Mouse (Mus musculus) layer of hippocampus, adult 9-11 months (tissue): Measurements from ENCODE around the gene Scand1.

Experiments used
- DNase-seq: peaks from one replicate; pipeline ENCODE4 v3.0.0; 2022

Scand1 gene

DNA sequence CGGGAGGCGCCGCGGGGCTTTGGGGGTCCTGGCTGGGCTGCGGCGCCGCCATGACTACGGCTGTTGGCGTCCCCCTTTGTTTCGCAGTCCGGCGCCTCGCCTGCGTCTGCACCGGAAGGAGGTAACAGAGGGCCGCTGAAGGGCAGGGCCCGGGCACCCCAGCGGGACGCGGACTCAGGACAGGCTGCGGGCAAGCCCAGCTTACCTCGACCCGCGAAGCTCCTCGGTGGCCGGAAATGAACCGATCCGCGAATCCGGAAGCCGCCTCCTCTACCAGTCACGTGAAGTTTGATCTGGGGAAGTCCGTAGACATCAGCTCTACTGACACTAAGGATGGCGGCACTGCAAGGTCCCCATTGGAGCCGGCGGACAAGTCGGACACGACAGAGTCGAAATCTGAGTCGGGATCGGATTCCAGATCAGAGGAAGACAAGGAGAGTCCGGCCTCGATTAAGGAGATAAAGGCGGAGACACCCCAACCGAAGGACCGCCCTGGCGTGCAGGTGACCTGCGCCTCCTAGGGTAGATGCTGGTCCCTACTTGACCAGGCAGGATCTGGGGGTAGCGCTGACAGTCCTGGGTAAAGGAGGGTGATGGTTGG, at the start of gene Scand1, which contains the start of gene Cnbd2:
Scand1 (minus strand) TSS at position 408 of the 601 bp plus-strand sequence.
Cnbd2 (plus strand) TSS at position 3 of the 601 bp plus-strand sequence.
- DNase-seq: peak; percentile 81

DNA sequence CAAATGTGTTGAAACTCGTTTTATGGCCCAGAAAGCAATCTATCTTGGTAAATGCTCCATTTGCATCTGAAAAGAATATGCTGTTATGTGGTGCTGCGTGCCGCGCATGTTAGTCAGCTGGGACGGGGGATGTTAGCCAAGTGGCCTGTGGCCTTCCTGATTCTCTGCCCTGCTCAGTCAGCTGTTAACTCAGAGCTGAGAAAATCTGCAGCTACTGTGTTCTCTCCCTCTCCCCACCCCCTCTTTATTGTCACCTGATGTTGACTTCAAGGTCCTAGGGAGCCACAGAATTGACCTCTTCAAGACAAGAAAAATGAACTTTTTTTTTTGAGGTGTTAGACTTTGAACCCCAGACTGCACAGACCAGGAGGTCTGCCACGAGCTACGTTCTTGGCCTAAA, 43.5 kb upstream of the Scand1 start:
- DNase-seq: peak; percentile 51

DNA sequence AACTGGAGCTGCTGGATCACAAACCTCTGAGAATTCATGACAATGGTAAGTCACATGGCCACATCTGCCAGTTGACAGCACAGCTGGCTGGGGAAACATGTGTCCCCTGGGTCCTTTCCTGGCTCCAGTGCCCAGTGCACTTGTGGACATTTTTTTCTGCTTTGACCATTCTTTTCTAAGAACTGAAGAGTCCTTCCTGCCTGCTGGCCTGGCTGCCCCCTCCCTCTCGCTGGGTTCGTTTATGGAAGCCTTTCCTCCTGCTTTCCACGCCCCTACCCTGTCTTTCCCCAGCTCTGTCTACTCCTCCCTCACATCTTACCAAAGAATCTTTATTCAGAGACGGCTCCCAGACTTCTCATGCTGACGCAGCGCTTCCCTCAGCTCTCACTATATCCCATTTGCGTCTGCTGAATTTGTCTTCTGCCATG, 40.8 kb upstream of the Scand1 start:
- DNase-seq: peak; percentile 17

DNA sequence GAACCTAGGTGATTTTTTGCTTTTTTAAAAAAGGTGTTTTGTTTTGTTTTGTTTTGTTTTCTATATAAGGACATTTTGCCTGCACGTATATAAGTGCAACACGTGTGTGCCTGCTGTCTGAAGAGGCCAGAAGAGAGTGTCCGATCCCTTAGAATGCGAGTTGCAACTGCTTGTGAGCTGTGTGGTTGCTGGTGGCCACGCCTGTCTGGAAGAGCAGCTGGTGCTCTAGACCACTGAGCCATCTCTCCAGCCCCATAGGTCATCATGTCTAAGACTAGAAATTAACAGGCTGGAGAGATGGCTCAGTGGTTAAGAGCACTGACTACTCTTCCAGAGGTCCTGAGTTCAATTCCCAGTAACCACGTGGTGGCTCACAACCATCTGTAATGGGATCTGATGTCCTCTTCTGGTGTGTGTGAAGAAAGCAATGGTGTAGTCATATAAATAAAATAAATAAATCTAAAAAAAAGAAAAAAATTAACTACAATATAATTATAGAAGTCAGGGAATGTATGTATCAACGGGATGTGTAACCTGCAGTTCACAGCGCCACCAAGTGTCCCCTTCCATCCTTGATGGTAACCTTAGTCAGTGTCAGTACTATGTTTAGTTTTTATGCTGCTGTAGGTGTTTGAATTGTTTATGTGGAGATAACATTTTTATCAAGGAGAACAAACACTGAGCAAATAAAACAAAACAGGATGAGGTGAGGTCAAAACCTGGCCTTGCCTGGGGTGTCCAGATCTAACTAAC, 40.1 kb upstream of the Scand1 start:
- DNase-seq: no peak

DNA sequence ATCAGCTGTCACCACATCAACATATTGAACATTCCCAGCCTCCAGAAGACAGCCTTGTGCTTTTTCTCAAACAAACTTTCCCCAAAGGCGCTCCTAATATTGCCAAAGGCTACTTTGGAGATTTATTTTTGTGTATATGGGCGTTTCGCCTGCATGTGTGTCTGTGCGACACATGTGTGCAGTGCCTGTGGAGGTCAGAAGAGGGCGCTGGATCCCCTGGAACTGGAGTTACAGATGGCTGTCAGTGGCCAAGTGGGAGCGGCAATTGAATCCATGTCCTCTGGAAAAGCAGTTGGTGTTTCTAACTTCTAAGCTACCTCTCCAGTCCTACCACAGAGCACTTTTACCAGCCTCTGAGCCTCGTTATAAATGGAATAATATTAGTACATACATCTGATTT, 38.7 kb upstream of the Scand1 start:
- no peak for DNase-seq

DNA sequence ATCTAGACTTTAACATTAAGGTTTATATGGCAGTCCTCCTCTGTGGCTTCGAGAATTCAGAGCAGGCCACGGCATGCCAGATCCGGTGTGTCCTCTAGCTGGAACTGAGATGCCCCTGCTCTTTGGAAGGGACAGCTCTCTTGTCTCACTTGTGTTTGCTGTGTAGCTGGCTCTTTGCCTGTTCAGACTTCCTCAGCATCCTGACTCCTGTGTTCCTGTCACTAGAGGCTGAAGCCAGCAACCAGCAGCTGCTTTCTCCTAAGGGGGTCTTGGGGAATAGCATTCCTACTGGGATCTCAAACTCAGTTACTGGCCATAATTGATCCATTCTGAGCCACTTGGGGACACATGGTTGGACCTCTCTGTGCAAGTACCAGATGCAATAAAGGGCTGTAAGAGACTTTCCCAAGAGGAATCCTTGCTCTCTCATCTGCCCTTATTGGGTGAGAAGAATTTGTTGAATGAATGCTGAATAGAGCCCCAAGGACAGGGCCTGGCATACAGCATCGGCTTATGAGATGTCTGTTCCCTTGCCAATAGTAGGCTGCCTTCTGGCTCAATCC, 36.9 kb upstream of the Scand1 start:
- no peak for DNase-seq

DNA sequence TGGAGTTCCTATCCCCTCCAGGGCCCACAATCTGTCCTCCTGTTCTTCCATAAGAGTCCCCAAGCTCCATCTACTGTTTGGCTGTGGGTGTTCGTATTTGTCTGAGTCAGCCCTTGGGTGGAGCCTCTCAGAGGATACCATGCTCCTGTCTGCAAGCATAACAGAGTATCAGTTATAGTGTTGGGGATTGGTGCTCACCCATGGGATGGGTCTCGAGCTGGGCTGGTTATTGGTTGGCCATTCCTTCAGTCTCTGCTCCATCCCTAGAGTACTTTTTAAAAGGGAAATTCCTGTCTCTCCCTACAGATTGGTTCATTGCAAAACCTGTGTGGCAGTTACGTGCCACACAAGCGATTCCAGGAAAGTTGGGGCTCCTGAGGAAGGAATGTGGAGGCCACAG, 36.3 kb upstream of the Scand1 start:
- no peak for DNase-seq

DNA sequence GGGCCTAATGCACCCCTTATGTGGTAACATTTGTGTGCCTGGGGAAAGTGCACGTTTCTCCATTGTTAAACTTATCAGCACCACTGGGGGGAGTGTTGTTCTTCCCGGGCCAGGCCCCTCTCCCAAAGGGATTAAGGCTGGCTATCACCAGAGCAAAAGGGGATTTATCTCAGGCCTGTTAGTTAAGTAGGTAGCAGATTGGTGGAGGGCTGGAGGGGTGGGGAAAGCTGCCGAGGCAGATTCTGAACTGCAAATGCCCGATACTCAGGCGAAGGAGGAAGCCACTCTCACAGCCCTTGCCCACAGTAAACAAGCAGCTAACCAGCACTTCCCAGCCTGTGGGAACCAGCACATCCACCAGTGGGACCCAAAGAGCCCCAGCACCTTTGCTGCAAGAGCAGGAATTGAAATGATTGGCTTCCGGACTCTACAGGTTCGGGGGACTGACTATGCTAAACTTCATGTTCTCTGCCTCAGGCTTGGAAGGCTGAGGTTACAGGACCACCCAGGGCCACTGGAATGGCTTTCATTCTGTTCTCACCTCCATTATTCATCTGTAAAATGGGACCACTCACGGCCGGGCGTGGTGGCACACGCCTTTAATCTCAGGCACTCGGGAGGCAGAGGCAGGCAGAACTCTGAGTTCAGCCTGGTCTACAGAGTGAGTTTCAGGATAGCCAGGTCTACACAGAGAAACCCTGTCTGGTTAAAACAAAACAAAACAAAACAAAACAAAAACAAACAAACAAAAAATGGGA, 32.5 kb upstream of the Scand1 start:
- DNase-seq: no peak

DNA sequence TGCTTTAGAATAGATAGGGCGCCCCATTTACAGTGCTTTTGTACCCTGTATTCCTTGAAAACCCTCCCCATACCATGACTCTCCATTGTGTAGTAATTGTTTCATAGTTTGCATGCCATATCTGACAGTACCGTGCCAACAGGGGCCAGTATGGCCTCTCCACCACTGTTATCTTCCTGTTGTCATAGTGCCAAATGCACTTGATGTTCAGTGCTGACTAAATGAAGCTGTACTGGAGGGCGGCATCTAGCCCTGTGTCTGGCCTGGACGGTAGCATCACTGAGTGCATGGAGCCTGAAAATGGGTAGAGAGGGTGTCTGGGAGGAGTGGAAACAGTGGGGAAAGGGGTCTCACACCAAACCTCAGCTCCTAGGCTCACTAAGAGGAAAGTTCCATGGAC, 27.6 kb upstream of the Scand1 start:
- DNase-seq: no peak

DNA sequence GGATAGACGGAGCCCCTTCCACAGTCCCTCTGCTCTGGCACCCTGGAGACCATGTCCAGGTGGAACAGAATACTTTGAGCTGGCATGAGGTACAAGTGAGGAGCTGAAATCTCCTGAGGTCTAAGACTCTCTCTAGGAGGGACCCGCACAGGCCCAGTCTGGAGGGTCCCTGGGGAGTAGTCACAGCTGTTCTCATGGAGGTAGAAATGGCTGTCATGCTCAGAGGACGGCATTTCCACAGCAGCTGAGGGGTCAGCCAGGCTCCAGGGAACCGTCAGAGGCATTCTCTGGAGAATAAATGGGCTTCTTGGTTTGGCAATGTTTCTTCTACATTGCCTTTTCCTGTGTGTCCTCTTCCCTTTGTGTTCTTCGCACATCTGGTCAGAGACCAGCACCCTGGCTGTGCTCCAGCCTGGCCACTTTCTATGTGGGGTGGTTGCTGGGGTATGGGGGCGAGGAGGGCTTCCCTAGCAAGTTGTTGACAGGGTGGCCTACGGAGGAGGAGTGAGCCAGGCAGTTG, 19.0 kb upstream of the Scand1 start:
- DNase-seq: no peak

DNA sequence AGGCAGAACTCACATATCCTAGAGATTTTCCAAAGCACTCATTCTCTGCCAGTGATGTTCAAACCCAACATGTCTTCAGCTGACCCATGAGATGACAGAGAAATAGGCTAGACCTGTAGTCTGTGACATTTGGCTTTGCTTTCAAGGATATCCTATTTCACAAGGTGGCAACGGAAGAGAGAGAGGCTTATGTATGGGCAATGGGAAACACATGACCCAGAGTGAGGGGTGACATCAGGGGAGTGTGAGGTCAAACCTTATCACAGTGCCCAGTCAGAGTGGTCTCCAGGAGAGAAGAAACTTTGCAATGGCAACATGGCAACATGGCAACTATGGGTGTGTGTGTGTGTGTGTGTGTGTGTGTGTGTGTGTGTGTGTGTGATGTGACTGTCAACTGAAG, 18.2 kb upstream of the Scand1 start:
- DNase-seq: no peak

DNA sequence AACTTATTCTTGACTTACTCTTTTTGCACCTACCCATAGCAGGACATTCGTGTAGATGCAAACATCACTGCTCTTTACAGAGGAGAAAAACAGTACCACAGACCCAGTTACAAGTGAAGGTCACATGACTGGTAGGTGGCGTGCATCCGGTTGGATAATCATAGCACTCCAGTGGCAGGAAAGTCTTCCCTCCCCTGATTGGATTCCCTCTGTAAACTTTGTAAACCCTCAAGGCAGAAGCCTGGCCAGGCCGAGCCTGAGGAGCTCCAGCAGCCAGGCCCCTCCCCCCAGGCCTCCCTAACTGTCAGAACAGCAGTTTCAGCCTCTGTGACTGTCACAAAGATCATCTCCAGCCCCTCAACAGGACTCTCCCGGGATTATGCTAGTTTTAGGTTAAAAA, 12.2 kb upstream of the Scand1 start:
- no peak for DNase-seq

DNA sequence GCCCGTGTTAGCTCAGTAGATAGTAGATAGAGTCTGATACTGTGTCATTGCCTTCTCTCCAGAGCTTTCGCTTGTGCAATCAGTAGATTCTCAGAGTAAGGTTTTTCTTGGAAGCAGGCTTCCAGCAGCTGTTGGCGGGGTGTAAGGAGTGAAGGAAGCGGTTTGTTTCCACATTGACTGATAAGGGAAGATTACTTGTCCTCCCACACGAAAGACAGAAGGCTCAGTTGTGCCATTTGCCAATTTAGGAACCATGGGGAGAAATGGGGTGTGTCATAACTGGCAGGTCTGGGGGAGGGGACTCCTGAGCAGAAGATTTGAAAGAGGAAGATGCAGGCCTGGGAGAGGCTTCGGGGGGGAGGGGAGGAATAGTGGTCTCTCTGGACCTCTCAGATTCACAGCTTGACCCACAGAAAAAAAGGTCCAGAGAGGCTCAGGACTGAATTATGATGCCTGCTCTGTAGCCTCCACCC, 11.6 kb upstream of the Scand1 start:
- peak; percentile 71 for DNase-seq

DNA sequence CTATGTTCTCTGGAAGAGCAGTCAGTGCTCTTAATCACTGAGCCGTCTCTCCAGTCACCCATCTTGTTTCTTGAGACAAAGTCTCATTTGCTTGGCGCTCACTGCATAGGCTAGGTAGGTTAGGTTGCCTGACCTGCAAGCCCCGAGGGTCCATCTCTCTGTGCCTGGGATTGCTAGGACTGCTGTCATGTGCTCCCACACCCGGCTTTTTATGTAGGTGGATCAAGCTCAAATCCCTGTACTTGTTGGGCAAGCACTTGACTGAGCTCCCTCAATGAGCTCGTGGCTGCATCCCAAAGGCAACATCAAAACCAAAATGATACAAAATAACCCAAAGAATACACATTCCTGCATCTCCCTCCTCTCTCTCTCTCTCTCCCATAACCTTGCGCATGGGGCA, 9.0 kb upstream of the Scand1 start:
- no peak for DNase-seq

DNA sequence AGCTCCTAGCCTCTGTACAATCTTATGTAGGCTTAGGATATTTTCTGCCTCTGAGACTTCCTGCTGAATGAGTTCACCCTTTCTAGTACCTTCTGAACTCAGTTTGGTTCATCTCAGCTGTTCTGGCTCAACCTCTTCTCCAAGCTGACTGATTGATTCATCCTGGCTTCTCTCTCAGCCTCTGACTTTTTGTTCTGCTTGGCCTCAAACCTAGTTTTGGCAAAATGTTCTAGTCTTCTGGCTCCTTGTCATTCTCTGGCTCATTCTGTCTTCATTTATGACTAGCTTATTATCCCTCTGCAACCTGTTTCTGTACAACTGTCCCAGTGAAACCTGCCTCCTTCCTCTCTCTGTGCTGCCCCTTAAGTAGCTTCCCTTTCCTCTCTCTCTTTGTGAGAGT, 6.0 kb upstream of the Scand1 start:
- DNase-seq: no peak

DNA sequence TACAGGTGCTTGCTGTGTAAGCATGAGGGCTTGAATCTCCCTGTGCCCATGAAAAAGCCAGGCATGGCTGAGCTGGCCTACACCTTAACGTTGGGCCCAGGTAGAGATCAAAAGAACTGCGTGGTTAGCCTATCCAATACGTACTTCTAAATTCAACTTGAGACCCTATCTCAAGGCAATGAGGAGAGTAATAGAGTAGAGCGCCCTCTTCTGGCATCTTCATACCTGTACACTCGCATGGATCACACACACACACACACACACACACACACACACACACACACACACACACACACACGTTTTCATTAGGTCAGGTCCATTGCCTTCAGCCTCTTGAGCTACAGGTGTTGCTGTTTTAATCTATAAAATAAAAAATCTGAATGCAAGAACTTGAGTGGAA, 2.3 kb upstream of the Scand1 start:
- no peak for DNase-seq

DNA sequence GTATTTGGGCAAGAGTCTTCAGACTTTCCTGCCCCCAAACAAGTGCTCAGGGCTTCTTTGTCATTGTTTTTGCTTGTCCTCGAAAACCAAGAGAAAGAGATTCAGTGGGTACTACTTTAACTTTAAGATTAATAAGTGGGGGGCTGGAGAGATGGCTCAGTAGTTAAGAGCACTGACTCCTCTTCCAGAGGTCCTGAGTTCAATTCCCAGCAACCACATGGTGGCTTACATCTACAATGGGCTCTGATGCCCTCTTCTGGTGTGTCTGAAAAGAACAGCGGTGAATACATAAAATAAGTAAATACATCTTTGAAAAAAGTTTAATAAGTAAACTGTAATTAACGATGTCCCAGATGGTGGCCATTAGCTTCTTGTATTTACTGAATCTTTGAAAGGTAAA, 649 bp upstream of the Scand1 start:
- DNase-seq: no peak

DNA sequence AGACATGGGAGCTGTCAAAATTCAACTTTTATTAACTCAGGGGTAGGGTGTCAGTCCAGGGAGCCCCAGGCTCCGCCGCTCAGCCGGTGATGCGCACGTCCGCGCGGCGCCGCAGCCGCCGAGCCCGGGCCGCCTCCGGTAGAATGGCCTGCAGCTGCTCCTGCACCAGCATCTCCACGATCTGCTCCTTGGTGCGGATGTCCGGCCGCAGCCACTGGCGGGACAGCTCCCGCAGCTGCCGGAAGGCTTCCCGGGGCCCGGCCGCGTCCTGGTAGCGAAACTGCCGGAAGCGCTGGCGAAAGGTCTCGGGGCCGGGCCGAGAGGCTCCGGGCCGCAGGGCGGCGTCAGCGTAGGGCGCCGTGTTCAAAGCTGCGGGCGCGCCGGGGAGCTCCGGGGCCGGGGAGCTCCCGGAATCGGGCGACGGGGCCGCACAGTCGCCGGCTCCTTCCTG, 638 bp downstream of the Scand1 start:
- peak; percentile 35 for DNase-seq

DNA sequence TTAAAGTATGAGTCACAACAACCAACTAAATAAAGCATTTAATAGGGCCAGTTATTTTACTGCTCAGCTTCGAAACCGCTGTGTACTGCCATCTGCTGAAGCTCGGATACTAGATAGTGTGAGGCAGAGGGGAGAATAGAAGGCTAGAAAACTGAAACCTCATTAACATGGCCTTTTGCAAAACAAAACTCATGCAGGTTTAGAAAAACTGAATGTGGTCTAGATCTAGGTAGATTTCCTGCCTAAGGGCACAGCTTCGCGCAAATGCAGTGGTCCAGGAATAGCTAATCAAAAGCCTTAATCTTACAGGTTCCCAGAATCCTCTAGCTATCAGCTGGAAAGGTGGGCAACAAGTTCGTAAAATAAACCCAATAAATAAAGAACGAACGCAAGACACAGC, 1.1 kb downstream of the Scand1 start:
- DNase-seq: no peak

DNA sequence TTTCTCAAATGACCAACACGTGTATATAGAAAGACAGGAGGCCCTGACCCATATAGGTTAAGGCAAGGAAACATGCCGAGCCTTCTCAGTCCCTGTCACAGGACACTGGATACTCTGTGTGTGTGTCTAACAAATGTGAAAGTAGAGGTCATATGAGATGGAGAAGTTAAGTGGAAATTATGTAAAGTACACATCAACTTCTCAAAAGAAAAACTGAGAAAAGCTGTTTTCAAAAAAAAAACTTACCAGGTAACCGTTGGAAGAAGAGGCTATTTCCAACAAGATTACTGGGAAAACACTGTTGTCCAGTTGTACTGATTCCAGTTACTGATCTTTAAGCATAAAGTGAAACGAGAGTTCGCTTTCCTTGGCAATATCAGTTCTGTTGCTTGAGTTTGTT, 1.6 kb downstream of the Scand1 start:
- no peak for DNase-seq

DNA sequence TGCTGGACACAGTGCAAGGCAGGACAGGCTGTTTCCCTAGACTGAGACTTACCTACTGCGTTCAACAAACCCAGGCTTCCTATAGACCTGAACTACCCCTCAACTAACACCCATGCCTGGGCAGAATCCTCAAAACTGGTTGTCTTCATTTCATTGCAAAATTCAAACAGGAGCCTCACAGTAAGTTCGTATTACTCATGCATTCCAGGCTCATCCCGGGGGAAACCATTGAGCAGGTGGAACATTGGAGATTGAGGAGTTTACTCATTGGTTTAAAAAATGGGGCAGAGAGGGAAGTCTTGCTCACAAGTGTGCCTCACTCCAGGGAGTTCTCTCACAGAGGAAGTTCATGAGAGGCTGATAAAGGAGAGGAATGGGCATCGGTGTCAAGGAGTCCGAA, 2.0 kb downstream of the Scand1 start:
- DNase-seq: no peak

DNA sequence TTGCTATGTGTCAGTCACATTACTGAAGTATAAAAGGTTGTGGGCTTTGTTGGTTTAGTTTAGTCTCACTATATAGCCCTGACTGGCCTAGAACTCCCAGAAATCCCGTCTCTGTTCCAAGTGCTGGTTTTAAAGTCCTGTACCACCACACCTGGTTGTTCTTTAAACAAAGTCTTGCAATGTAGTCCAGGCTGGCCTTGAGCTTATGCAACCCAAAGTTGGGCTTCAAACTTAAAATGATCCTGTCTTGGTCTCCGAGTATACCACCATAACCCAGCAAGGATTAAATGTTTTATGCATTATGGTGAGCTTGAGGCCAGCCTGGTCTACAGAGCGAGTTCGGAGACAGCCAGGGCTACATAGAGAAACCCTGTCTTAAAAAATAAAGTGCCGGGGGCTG, 2.6 kb downstream of the Scand1 start:
- DNase-seq: no peak

DNA sequence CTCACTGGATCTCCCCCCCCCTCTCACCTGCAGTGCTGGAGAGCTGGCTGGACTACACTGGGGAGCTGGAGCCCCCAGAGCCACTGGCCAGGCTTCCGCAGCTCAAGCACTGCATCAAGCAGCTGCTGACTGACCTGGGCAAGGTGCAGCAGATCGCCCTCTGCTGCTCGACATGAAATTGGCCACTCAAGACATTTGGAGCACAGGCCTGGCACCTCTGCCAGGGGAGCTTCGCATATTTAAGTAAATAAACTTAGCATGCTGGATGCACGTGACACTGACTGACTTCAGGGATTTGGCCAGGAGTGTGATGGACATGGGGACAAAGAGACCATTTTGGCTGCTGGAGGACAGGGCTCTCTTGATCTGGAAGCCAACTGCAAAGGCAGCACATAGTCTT, 5.2 kb downstream of the Scand1 start:
- no peak for DNase-seq
